Comparison of ENCODE assay signal across 14 mouse cellular contexts in the genomic region with DNA sequence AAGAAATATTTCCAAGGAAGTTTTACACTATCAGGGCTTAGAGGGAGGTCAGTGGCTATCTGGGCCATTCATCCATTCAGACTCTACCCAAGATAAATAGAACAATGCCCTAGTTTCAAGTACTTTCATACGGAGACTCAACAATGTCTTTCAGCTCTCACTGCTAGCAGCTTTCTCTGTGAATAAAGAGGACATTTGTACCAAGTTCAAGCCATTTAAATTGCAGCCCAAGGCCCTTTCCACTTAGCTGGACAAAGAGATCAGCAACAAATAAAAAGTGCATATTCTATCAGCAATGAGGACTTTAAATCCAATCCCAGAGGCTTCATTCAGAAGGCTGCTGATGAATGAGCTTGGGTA.
"Had no signal": no experiment of that assay in that cellular context is flagged by ENCODE, and none has a peak within 500 bp of the region (broad histone marks: within the 10 kb centered on the region; RNA-seq: fewer than 3 reads in every experiment).

No protein-coding gene starts in this region.

- H3K9ac ChIP-seq: limb, embryonic 15.5 days; liver, embryonic 12.5 days; lung, embryonic 14.5 days; neural tube, embryonic 13.5 days had no signal

- H3K9me3 ChIP-seq: limb, embryonic 15.5 days; liver, embryonic 12.5 days; neural tube, embryonic 13.5 days had no signal

- H3K4me2 ChIP-seq: limb, embryonic 15.5 days; liver, embryonic 12.5 days; lung, embryonic 14.5 days; neural tube, embryonic 13.5 days had no signal

- H3K4me3 ChIP-seq: limb, embryonic 15.5 days; liver, embryonic 12.5 days; myocyte; neural tube, embryonic 13.5 days had no signal

- DNase-seq: kidney, adult 8-10 months; kidney, postnatal 25 days; layer of hippocampus, adult 9-11 months; layer of hippocampus, postnatal 36 days; lung, embryonic 14.5 days; lung, postnatal 10 days; lung, postnatal 4 days; right cerebral cortex, adult 18-20 months; right cerebral cortex, postnatal 25 days; thymus, postnatal 36 days had no signal

- ATAC-seq: liver, embryonic 12.5 days had no signal

- H3K27me3 ChIP-seq: limb, embryonic 15.5 days; liver, embryonic 12.5 days; neural tube, embryonic 13.5 days had no signal

- H3K36me3 ChIP-seq: limb, embryonic 15.5 days; liver, embryonic 12.5 days; neural tube, embryonic 13.5 days had no signal

- H3K27ac ChIP-seq: limb, embryonic 15.5 days; liver, embryonic 12.5 days; neural tube, embryonic 13.5 days had no signal

- H3K4me1 ChIP-seq: liver, embryonic 12.5 days had no signal
